Mouse (Mus musculus): ENCODE results near the gene Mrpl27.

DNA sequence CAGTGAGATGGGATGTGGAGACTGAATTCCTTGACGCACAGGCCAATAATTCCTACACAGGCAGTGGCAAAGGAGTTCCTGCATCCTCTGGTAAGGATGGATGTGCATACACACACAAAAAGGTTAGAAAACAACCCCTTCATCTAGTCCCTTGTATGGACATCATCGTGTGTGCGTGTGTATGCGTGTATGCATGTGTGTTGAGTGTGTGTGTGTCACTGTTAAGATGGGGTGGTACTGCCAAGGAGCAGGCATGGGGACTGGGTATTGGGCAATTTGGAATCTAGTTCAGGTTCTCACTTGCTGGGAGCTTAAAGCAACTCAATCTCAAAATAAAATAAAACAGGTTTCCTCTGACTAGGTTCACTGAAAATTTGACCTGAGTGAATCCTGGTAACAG lies 7.1 kb upstream of the Mrpl27 start:
- TF ChIP-seq POLR2A (IDR thresholded peaks at IDR 0.05; ENCODE audit: low read depth, low read length) (no peak), ZNF384 (IDR thresholded peaks at IDR 0.05; ENCODE audit: low read depth, low read length) (no peak), CTCF (conservative IDR thresholded peaks at IDR 0.05 in 1 of 2, IDR thresholded peaks at IDR 0.05 in 1 of 2; ENCODE audit: low read depth in 2 of 2, low read length in 2 of 2) (no peak)
